Mouse (Mus musculus) retina, postnatal 7 days (tissue): ENCODE data around the gene 1700017B05Rik.
A peak's percentile ranks its signal among the peaks of the same experiment; 100 is the strongest.

Experiments used
- DNase-seq: peaks from one replicate; pipeline ENCODE4 v3.0.0-alpha.2; 2012; ENCODE audit warnings: low read depth, low spot score

1700017B05Rik gene

GRCm38 (mm10) chr9:57272902-57273804 is 10.7 kb upstream of the 1700017B05Rik start:
- no peak for DNase-seq

GRCm38 (mm10) chr9:57271837-57272562 is 9.6 kb upstream of the 1700017B05Rik start:
- DNase-seq, result no peak

GRCm38 (mm10) chr9:57271081-57271480 is 8.7 kb upstream of the 1700017B05Rik start:
- no peak for DNase-seq

- no peak for DNase-seq
Observed at GRCm38 (mm10) chr9:57270399-57270798, 8.0 kb upstream of the 1700017B05Rik start.

GRCm38 (mm10) chr9:57269384-57269783 is 7.0 kb upstream of the 1700017B05Rik start:
- DNase-seq, result no peak

GRCm38 (mm10) chr9:57268575-57268974 is 6.2 kb upstream of the 1700017B05Rik start:
- no peak for DNase-seq

- DNase-seq, result no peak
Observed at GRCm38 (mm10) chr9:57268078-57268477, 5.7 kb upstream of the 1700017B05Rik start.

GRCm38 (mm10) chr9:57267421-57267820 is 5.0 kb upstream of the 1700017B05Rik start:
- no peak for DNase-seq

GRCm38 (mm10) chr9:57265125-57265524 is 2.7 kb upstream of the 1700017B05Rik start:
- no peak for DNase-seq

GRCm38 (mm10) chr9:57262795-57263684 is 628 bp upstream of the 1700017B05Rik start:
- no peak for DNase-seq

GRCm38 (mm10) chr9:57261516-57261912 is 898 bp downstream of the 1700017B05Rik start:
- DNase-seq, result no peak

GRCm38 (mm10) chr9:57260940-57261339 is 1.5 kb downstream of the 1700017B05Rik start:
- DNase-seq, result no peak

GRCm38 (mm10) chr9:57259736-57260135 is 2.7 kb downstream of the 1700017B05Rik start:
- DNase-seq, result peak; percentile 77

GRCm38 (mm10) chr9:57257627-57258026 is 4.8 kb downstream of the 1700017B05Rik start:
- DNase-seq, result no peak

- DNase-seq, result no peak
Observed at GRCm38 (mm10) chr9:57256861-57257260, 5.6 kb downstream of the 1700017B05Rik start.

GRCm38 (mm10) chr9:57256309-57256708 is 6.1 kb downstream of the 1700017B05Rik start:
- DNase-seq, result no peak

GRCm38 (mm10) chr9:57254823-57255495 is 7.5 kb downstream of the 1700017B05Rik start:
- DNase-seq, result no peak

GRCm38 (mm10) chr9:57254061-57254460 is 8.4 kb downstream of the 1700017B05Rik start:
- no peak for DNase-seq

- no peak for DNase-seq
Observed at GRCm38 (mm10) chr9:57251139-57251538, 11.3 kb downstream of the 1700017B05Rik start.

- DNase-seq, result no peak
Observed at GRCm38 (mm10) chr9:57250026-57250425, 12.4 kb downstream of the 1700017B05Rik start.
